Mouse (Mus musculus) erythroblast, adult 5-6 weeks (primary cell): ENCODE results near the gene Vmn2r92. TPM values are rescaled to one million over a fixed set of nuclear protein-coding genes. Genes with fewer than 3 reads are reported as not detected.
"Not testable (repeated sequence)": the region's sequence is repeated elsewhere in the genome, so short reads cannot be mapped to it uniquely, and the experiment has no call there.

Experiments used
- ATAC-seq: replicated peaks from 2 replicates; pipeline ENCODE4 v1.8.0; 2016; ENCODE audit warnings: moderate number of reproducible peaks, mild to moderate bottlenecking, moderate TSS enrichment, inconsistent platforms; ENCODE audit not compliant: poor library complexity, low FRiP score, severe bottlenecking
- total RNA-seq, 2 experiments: library from RNA; stranded (forward) in 1 of 2; stranded (reverse) in 1 of 2; fragments of 150-400 nt in 1 of 2; fragments of 200-764, 138-1000 nt in 1 of 2; gene quantifications; 2 replicates each; pipeline versions ENCODE4 v1.2.3 to v1.2.4; 2015 to 2017; ENCODE audit warnings: low replicate concordance in 2 of 2

The Vmn2r92 gene
- not detected in 2 replicates for total RNA-seq (2015; ENCODE audit: low replicate concordance)
- 0.43 TPM in 1 of 2 replicates, not detected in the other for total RNA-seq (2017; ENCODE audit: low replicate concordance)

GRCm38 (mm10) chr17:18151587-18151986 is at the start of gene Vmn2r92:
Gene Vmn2r92, plus strand, starts transcription at chr17:18151887.
- ATAC-seq, result not testable (repeated sequence)

GRCm38 (mm10) chr17:18102265-18102664 is 49.4 kb upstream of the Vmn2r92 start:
- not testable (repeated sequence) for ATAC-seq

GRCm38 (mm10) chr17:18161194-18161593 is 9.5 kb downstream of the Vmn2r92 start:
- ATAC-seq, result not testable (repeated sequence)

- no peak for ATAC-seq
These were observed 38.0 kb downstream of the Vmn2r92 start for GRCm38 (mm10) chr17:18189732-18190131.

GRCm38 (mm10) chr17:18221300-18221699 is 69.6 kb downstream of the Vmn2r92 start:
- no peak for ATAC-seq

GRCm38 (mm10) chr17:18231996-18232395 is 80.3 kb downstream of the Vmn2r92 start:
- no peak for ATAC-seq

GRCm38 (mm10) chr17:18236931-18237330 is 85.2 kb downstream of the Vmn2r92 start:
- no peak for ATAC-seq

Other genes with a start within 250 kb of the Vmn2r92 start
- gene Fpr-rs4, start 130.2 kb upstream of the Vmn2r92 start, total RNA-seq (2015; ENCODE audit: low replicate concordance), result not detected in 2 replicates
- gene Fpr-rs4, start 130.2 kb upstream of the Vmn2r92 start, total RNA-seq (2017; ENCODE audit: low replicate concordance), result not detected in 2 replicates
- gene Vmn2r124, start 102.5 kb upstream of the Vmn2r92 start, total RNA-seq (2015; ENCODE audit: low replicate concordance), result not detected in 2 replicates
- gene Vmn2r124, start 102.5 kb upstream of the Vmn2r92 start, total RNA-seq (2017; ENCODE audit: low replicate concordance), result under 0.01 TPM in 1 of 2 replicates, not detected in the other
- not detected in 2 replicates for gene Vmn2r91, start 66.9 kb upstream of the Vmn2r92 start, total RNA-seq (2015; ENCODE audit: low replicate concordance)
- not detected in 2 replicates for gene Vmn2r91, start 66.9 kb upstream of the Vmn2r92 start, total RNA-seq (2017; ENCODE audit: low replicate concordance)
- not detected in 2 replicates for gene Vmn2r94, start 125.9 kb downstream of the Vmn2r92 start, total RNA-seq (2015; ENCODE audit: low replicate concordance)
- not detected in 2 replicates for gene Vmn2r94, start 125.9 kb downstream of the Vmn2r92 start, total RNA-seq (2017; ENCODE audit: low replicate concordance)
- gene Vmn2r93, start 146.2 kb downstream of the Vmn2r92 start, total RNA-seq (2015; ENCODE audit: low replicate concordance), result not detected in 2 replicates
- gene Vmn2r93, start 146.2 kb downstream of the Vmn2r92 start, total RNA-seq (2017; ENCODE audit: low replicate concordance), result 0.09 TPM in 1 of 2 replicates, not detected in the other